Mouse (Mus musculus) lung, embryonic 14.5 days (tissue): Measurements from ENCODE around the gene Sprtn. TPM values are rescaled to one million over a fixed set of nuclear protein-coding genes. Genes with fewer than 3 reads are reported as not detected.

ENCODE experiments used
- ATAC-seq: fragments of 200-750 bp; cut with Nextera tagmentation; 2 replicates; pipeline ENCODE4 v1.8.0; 2017; ENCODE audit warnings: mild to moderate bottlenecking, moderate TSS enrichment, moderate library complexity; ENCODE audit not compliant: insufficient read depth
- DNase-seq: peaks from one replicate; pipeline ENCODE4 v3.0.0-alpha.2; 2015
- H3K27ac ChIP-seq: fragments of 300-500 bp; sonication (generic); 2 replicates; pipeline ENCODE4 v1.5.1; 2014; ENCODE audit warnings: low read depth, mild to moderate bottlenecking, moderate library complexity
- H3K27me3 ChIP-seq: fragments of 300-500 bp; sonication (generic); 2 replicates; pipeline ENCODE4 v1.6.1; 2014; ENCODE audit warnings: low read length, control low read depth; ENCODE audit not compliant: insufficient read depth
- H3K36me3 ChIP-seq: fragments of 300-500 bp; sonication (generic); 2 replicates; pipeline ENCODE4 v1.6.1; 2014; ENCODE audit warnings: control low read depth; ENCODE audit not compliant: insufficient read depth
- H3K4me1 ChIP-seq: fragments of 300-500 bp; sonication (generic); 2 replicates; pipeline ENCODE4 v1.6.1; 2014; ENCODE audit warnings: antibody characterized with exemption, control low read depth; ENCODE audit not compliant: insufficient read depth
- H3K4me2 ChIP-seq: fragments of 300-500 bp; sonication (generic); 2 replicates; pipeline ENCODE4 v1.6.1; 2014; ENCODE audit warnings: mild to moderate bottlenecking
- H3K4me3 ChIP-seq: fragments of 300-500 bp; sonication (generic); 2 replicates; pipeline ENCODE4 v1.5.1; 2014; ENCODE audit warnings: low read depth, low read length
- H3K9ac ChIP-seq: fragments of 300-500 bp; sonication (generic); 2 replicates; pipeline ENCODE4 v1.6.1; 2014
- H3K9me3 ChIP-seq: fragments of 300-500 bp; sonication (generic); 2 replicates; pipeline ENCODE4 v1.6.1; 2016; ENCODE audit warnings: low read depth, low read length, control low read depth
- CTCF ChIP-seq: IDR thresholded peaks from 2 replicates; pipeline ENCODE4 v1.5.1; 2016; ENCODE audit warnings: antibody characterized with exemption, low read depth
- WGBS: fragments of 180-500 bp; shearing (Covaris S2); extraction: QIAGEN DNeasy Blood & Tissue Kit; methylation state at CpG from one replicate; pipeline ENCODE4 v1.1.7; 2014; 5-methylcytosine and 5-hydroxymethylcytosine counted together
- polyA plus RNA-seq: library from polyadenylated mRNA; unstranded; fragments of >200 nt; fragmentation: Nextera tagmentation; extraction: Ambion mirVana; gene quantifications from 2 replicates; pipeline ENCODE4 v1.2.1, GENCODE M21; 2014

Sprtn gene
- polyA plus RNA-seq, 1 experiment from 2014 or later, result 10.1 TPM

- DNase-seq (no peak), ATAC-seq (no peak)
- no peak overlapping the region for H3K4me3 ChIP-seq
- no peaks in the 10 kb centered on the region for H3K9me3 ChIP-seq
- no peaks in the 10 kb centered on the region for H3K36me3 ChIP-seq
- no peak overlapping the region for H3K27ac ChIP-seq
- H3K9ac ChIP-seq, result no peak overlapping the region
- TF ChIP-seq CTCF, result no peak
- 65% methylated on average over 8 of the region's 8 CpGs for WGBS
- peaks cover 6% of the 10 kb centered on the region for H3K4me1 ChIP-seq
- no peaks in the 10 kb centered on the region for H3K27me3 ChIP-seq
- H3K4me2 ChIP-seq, result no peak overlapping the region
Observed at GRCm38 (mm10) chr8:124954572-124955082, 56.9 kb downstream of the Sprtn start.

Other genes starting within 250 kb of the Sprtn start
- gene 2310022B05Rik, start 234.5 kb upstream of the Sprtn start, polyA plus RNA-seq, result 45.6 and 46.0 TPM in 2 replicates
- gene Ttc13, start 175.9 kb upstream of the Sprtn start, polyA plus RNA-seq, result 52.5 and 54.7 TPM in 2 replicates
- 26.4 and 27.2 TPM in 2 replicates for gene Arv1, start 175.7 kb upstream of the Sprtn start, polyA plus RNA-seq
- gene Fam89a, start 146.1 kb upstream of the Sprtn start, polyA plus RNA-seq, result 16.8 and 20.5 TPM in 2 replicates
- gene Trim67, start 104.8 kb upstream of the Sprtn start, polyA plus RNA-seq, result 0.70 and 1.0 TPM in 2 replicates
- gene Gnpat, start 34.9 kb upstream of the Sprtn start, polyA plus RNA-seq, result 115 and 118 TPM in 2 replicates
- 43.5 and 44.5 TPM in 2 replicates for gene 2810004N23Rik, start 34.8 kb upstream of the Sprtn start, polyA plus RNA-seq
- 8.9 and 9.8 TPM in 2 replicates for gene Exoc8, start 181 bp upstream of the Sprtn start, polyA plus RNA-seq
- gene Egln1, start 51.4 kb downstream of the Sprtn start, polyA plus RNA-seq, result 14.4 and 16.2 TPM in 2 replicates
- gene Tsnax, start 115.1 kb downstream of the Sprtn start, polyA plus RNA-seq, result 131 and 133 TPM in 2 replicates
- gene Disc1, start 156.3 kb downstream of the Sprtn start, polyA plus RNA-seq, result 2.4 and 3.8 TPM in 2 replicates